Mouse (Mus musculus) forebrain, embryonic 10.5 days (tissue): Measurements from ENCODE around the gene Lmo7. TPM values are rescaled to one million over a fixed set of nuclear protein-coding genes. Genes with fewer than 3 reads are reported as not detected.

Experiments
- DNase-seq: peaks from one replicate; pipeline ENCODE4 v3.0.0-alpha.2; 2017; ENCODE audit warnings: low spot score; ENCODE audit errors: extremely low spot score
- H3K27ac ChIP-seq: fragments of 300-500 bp; sonication (generic); 2 replicates; pipeline ENCODE4 v1.5.1; 2016; ENCODE audit warnings: mild to moderate bottlenecking
- H3K27me3 ChIP-seq: fragments of 300-500 bp; sonication (generic); 2 replicates; pipeline ENCODE4 v1.6.1; 2016; ENCODE audit warnings: mild to moderate bottlenecking; ENCODE audit not compliant: poor library complexity, severe bottlenecking
- H3K36me3 ChIP-seq: fragments of 300-500 bp; sonication (generic); replicated peaks from 2 replicates; pipeline ENCODE4 v1.6.1; 2016; ENCODE audit warnings: mild to moderate bottlenecking, moderate library complexity
- H3K4me1 ChIP-seq: fragments of 300-500 bp; sonication (generic); 2 replicates; pipeline ENCODE4 v1.6.1; 2016
- H3K4me3 ChIP-seq: fragments of 300-500 bp; sonication (generic); 2 replicates; pipeline ENCODE4 v1.5.1; 2016; ENCODE audit warnings: mild to moderate bottlenecking, moderate library complexity
- H3K9me3 ChIP-seq: fragments of 300-500 bp; sonication (generic); 2 replicates; pipeline ENCODE4 v1.6.1; 2016; ENCODE audit warnings: mild to moderate bottlenecking, moderate library complexity
- WGBS: fragments of 180-500 bp; shearing (Covaris S2); methylation state at CpG from one replicate; pipeline ENCODE4 v1.1.7; 2016; 5-methylcytosine and 5-hydroxymethylcytosine counted together
- polyA plus RNA-seq: library from polyadenylated mRNA; unstranded; fragments of >200 nt; fragmentation: Nextera tagmentation; extraction: Ambion mirVana; gene quantifications from 2 replicates; pipeline ENCODE4 v1.2.1, GENCODE M21; 2016

The Lmo7 gene
- polyA plus RNA-seq, result 1.7 TPM in 2 replicates

GRCm38 (mm10) chr14:101729237-101729971 is at the start of gene Lmo7, which contains the start of gene Gm9922:
TSS of gene Lmo7 (plus strand) at chr14:101729957.
TSS of gene Gm9922 (minus strand) at chr14:101729814.
- under 1% methylated on average over 51 of the region's 51 CpGs for WGBS
- peak within 1 kb of the TSS; percentile 77 for H3K27ac ChIP-seq
- DNase-seq, result peak; percentile 64
- H3K4me3 ChIP-seq, result peak within 1 kb of the TSS; percentile 78
- no peaks in the 10 kb centered on the region for H3K36me3 ChIP-seq
- peaks cover 56% of the 10 kb centered on the region for H3K27me3 ChIP-seq
- no peaks in the 10 kb centered on the region for H3K9me3 ChIP-seq
- peaks cover 24% of the 10 kb centered on the region for H3K4me1 ChIP-seq

GRCm38 (mm10) chr14:101687696-101688095 is 42.1 kb upstream of the Lmo7 start:
- Histone ChIP-seq H3K27ac (no peak overlapping the region), H3K9me3 (no peaks in the 10 kb centered on the region), H3K36me3 (peaks cover 30% of the 10 kb centered on the region), H3K27me3 (no peaks in the 10 kb centered on the region), H3K4me1 (no peaks in the 10 kb centered on the region), H3K4me3 (no peak overlapping the region)
- DNase-seq, result no peak
- 91% methylated on average over 6 of the region's 6 CpGs for WGBS

DNA sequence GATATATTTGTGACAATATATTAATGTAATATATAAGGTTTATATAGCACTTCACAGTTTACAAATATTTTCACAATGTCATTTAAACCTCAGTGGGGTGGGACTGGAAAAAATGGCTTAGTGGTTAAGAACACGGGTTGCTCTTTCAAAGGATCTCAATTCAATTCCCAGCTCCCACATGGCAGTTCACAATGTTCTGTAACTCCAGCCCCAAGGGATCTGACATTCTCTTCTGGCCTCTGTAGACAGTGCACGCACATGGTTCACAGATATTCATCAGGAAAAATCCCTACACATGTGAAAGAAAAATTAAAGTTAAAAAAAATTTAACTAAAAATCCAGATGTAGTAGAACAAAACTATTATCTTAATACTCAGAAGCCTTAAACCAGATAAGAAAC is 41.4 kb upstream of the Lmo7 start:
- Histone ChIP-seq H3K27ac (no peak overlapping the region), H3K27me3 (no peaks in the 10 kb centered on the region), H3K36me3 (peaks cover 33% of the 10 kb centered on the region), H3K9me3 (no peaks in the 10 kb centered on the region), H3K4me3 (no peak overlapping the region), H3K4me1 (no peaks in the 10 kb centered on the region)
- WGBS, result 92% methylated on average over 2 of the region's 2 CpGs
- no peak for DNase-seq

DNA sequence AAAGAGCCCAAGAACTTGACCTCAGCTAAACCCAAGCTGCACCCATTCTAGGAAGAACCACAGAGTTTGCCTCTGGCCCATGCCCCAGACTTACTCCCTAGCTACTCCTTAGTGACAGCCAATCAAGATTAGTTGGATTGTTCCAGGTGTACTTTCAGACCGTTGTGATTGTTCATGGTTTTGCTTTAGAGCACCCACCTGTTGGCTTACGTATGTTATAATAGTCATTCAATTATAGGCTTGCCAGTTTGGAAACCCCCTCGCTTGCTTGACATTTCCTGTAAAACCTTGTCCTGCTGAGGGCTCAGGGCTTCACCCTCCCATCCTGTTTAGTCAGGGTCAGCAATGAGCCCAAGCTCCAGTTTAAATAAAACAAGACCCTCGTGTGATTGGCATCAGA is 25.3 kb upstream of the Lmo7 start:
- no peak for DNase-seq
- no peaks in the 10 kb centered on the region for H3K4me1 ChIP-seq

GRCm38 (mm10) chr14:101707088-101707487 is 22.7 kb upstream of the Lmo7 start:
- H3K36me3 ChIP-seq, result no peaks in the 10 kb centered on the region
- no peak overlapping the region for H3K4me3 ChIP-seq
- H3K4me1 ChIP-seq, result no peaks in the 10 kb centered on the region
- no peak for DNase-seq
- no peak overlapping the region for H3K27ac ChIP-seq
- WGBS, result 92% methylated on average over 5 of the region's 5 CpGs
- no peaks in the 10 kb centered on the region for H3K27me3 ChIP-seq
- no peaks in the 10 kb centered on the region for H3K9me3 ChIP-seq

More for the DNA sequence above, 25.3 kb upstream of the Lmo7 start:
- no peaks in the 10 kb centered on the region for H3K9me3 ChIP-seq
- WGBS, result 85% methylated on average over 4 of the region's 4 CpGs
- no peaks in the 10 kb centered on the region for H3K36me3 ChIP-seq
- H3K27me3 ChIP-seq, result no peaks in the 10 kb centered on the region
- H3K27ac ChIP-seq, result no peak overlapping the region
- no peak overlapping the region for H3K4me3 ChIP-seq

- Histone ChIP-seq H3K36me3 (no peaks in the 10 kb centered on the region), H3K4me1 (0 out of 2 replicates have a peak, but pooled peaks cover 3% of the 10 kb centered on the region), H3K27me3 (no peaks in the 10 kb centered on the region), H3K4me3 (no peak overlapping the region), H3K9me3 (no peaks in the 10 kb centered on the region), H3K27ac (no peak overlapping the region)
- no peak for DNase-seq
- WGBS, result 75% methylated on average over 2 of the region's 2 CpGs
These were observed 15.3 kb upstream of the Lmo7 start for GRCm38 (mm10) chr14:101714414-101714813.

- Histone ChIP-seq H3K27me3 (peaks cover 56% of the 10 kb centered on the region), H3K9me3 (no peaks in the 10 kb centered on the region), H3K36me3 (no peaks in the 10 kb centered on the region), H3K4me1 (peaks cover 24% of the 10 kb centered on the region), H3K27ac (peak overlapping the region; percentile 77), H3K4me3 (peak overlapping the region; percentile 78)
- no peak for DNase-seq
- WGBS, result under 1% methylated on average over 28 of the region's 28 CpGs
These were observed 375 bp downstream of the Lmo7 start for GRCm38 (mm10) chr14:101729972-101730692.

DNA sequence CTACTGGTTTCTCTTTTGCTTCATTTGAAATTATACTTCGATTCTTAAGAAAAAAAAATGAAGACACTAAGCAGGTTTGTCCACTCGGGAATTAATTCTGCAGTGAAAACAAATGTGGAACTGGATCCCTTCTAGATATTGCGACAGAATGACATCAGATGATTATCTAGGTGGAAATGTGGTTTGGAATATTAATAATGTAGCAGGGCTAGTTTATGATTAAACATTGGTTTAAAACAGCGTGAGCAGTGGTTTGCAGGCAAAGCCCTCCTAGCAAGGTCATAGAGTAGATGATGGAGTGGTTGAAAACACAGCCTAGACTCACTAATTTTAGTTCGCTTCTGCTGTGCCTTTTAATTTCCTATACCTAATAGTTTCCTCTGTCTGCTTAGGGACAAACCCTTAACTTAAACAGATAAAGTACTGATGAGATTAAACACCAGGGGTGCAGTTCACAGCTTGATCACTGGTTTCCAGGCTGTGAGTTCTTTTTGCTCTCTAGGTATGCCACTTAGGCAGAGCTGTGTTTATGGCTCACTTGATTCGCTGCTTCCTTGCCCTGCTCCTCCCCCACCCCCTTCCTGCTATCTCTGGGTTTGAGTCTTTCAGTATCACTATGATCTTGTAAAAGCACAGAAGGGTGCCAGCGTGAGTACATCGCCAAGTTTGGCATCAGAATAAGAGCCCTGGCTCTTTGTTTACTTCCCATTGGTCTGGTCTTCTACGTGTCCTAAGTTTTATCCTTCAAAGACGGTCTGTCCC is 4.0 kb downstream of the Lmo7 start:
- H3K36me3 ChIP-seq, result no peaks in the 10 kb centered on the region
- H3K27me3 ChIP-seq, result peaks cover 40% of the 10 kb centered on the region
- WGBS, result 29% methylated on average over 10 of the region's 10 CpGs
- no peaks in the 10 kb centered on the region for H3K9me3 ChIP-seq
- DNase-seq, result no peak
- H3K27ac ChIP-seq, result no peak overlapping the region
- no peak overlapping the region for H3K4me3 ChIP-seq
- peaks cover 24% of the 10 kb centered on the region for H3K4me1 ChIP-seq

- DNase-seq, result no peak
- 86% methylated on average over 4 of the region's 4 CpGs for WGBS
These were observed 7.7 kb downstream of the Lmo7 start for GRCm38 (mm10) chr14:101737501-101737900.

GRCm38 (mm10) chr14:101746635-101747034 is 16.9 kb downstream of the Lmo7 start:
- no peaks in the 10 kb centered on the region for H3K27me3 ChIP-seq
- no peak for DNase-seq
- H3K27ac ChIP-seq, result no peak overlapping the region
- no peaks in the 10 kb centered on the region for H3K9me3 ChIP-seq
- no peak overlapping the region for H3K4me3 ChIP-seq
- H3K4me1 ChIP-seq, result no peaks in the 10 kb centered on the region
- 87% methylated on average over 3 of the region's 3 CpGs for WGBS
- no peaks in the 10 kb centered on the region for H3K36me3 ChIP-seq

More at GRCm38 (mm10) chr14:101737501-101737900, 7.7 kb downstream of the Lmo7 start:
- H3K36me3 ChIP-seq, result no peaks in the 10 kb centered on the region
- peaks cover 6% of the 10 kb centered on the region; the same call in 1 of the 2 replicates for H3K4me1 ChIP-seq
- no peak overlapping the region for H3K4me3 ChIP-seq
- no peaks in the 10 kb centered on the region for H3K9me3 ChIP-seq
- 0 out of 2 replicates have a peak, but pooled peaks cover 3% of the 10 kb centered on the region for H3K27me3 ChIP-seq
- no peak overlapping the region for H3K27ac ChIP-seq

DNA sequence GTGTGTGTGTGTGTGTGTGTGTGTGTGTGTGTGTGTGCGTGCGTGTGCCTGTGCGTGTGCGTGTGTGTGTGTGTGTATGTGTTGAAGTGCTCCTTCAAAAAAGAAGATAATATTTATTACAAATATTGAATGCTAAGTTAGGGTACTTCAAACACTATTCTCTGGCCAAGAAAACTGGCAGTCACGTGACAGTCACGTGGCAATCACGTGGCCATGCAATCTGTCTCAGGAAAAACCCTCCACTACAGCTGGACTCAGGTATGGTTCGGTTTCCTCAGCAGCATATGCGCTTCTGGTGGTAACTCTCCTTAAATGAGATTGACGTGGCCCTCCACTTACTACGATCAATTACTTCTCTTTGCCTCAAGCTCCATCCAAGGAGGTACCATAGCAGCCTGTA is 18.1 kb downstream of the Lmo7 start:
- 89% methylated on average over 11 of the region's 11 CpGs for WGBS
- H3K4me3 ChIP-seq, result no peak overlapping the region

DNA sequence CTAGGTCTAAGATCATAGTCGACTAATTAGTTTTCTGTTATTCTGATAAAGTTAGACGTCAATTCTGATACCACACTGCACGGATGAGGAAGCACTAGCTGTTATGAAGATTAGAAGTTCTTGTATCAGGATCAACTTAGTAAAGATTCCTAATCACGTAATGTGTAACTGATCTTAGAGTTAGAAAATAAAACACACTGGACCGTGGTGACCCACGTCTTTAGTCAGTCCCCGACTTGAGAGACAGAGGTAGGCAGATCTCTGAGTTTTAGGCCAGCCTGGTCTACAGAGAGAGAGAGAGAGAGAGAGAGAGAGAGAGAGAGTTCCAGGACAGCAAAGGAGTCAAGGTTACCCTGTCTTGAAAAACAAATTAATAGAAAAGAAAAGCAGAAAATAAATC is 18.7 kb downstream of the Lmo7 start:
- no peaks in the 10 kb centered on the region for H3K4me1 ChIP-seq
- no peak for DNase-seq
- 87% methylated on average over 7 of the region's 7 CpGs for WGBS
- H3K27me3 ChIP-seq, result no peaks in the 10 kb centered on the region
- H3K36me3 ChIP-seq, result no peaks in the 10 kb centered on the region
- no peak overlapping the region for H3K27ac ChIP-seq
- H3K4me3 ChIP-seq, result no peak overlapping the region
- H3K9me3 ChIP-seq, result no peaks in the 10 kb centered on the region

More for the DNA sequence above, 18.1 kb downstream of the Lmo7 start:
- H3K27ac ChIP-seq, result no peak overlapping the region
- H3K9me3 ChIP-seq, result no peaks in the 10 kb centered on the region
- H3K4me1 ChIP-seq, result no peaks in the 10 kb centered on the region
- DNase-seq, result no peak
- H3K27me3 ChIP-seq, result no peaks in the 10 kb centered on the region
- H3K36me3 ChIP-seq, result no peaks in the 10 kb centered on the region
